Mouse (Mus musculus) brain, embryonic 14.5 days (tissue): Measurements from ENCODE around the gene Rwdd2b.

ENCODE experiments used
- CTCF ChIP-seq: fragments of 200-500 bp; IDR thresholded peaks from 2 replicates; pipeline ENCODE4 v1.5.1; 2012; ENCODE audit warnings: inconsistent platforms, mild to moderate bottlenecking, moderate library complexity, borderline replicate concordance; ENCODE audit not compliant: insufficient read depth, insufficient read length; ENCODE audit errors: extremely low read depth
- POLR2A ChIP-seq: fragments of 200-500 bp; IDR thresholded peaks from 2 replicates; pipeline ENCODE4 v1.6.1; 2012; ENCODE audit warnings: mild to moderate bottlenecking, inconsistent platforms, borderline replicate concordance; ENCODE audit not compliant: poor library complexity, insufficient read depth, insufficient read length, severe bottlenecking; ENCODE audit errors: extremely low read depth

GRCm38 (mm10) chr16:87438697-87439096, 1.7 kb downstream of the Rwdd2b start:
- TF ChIP-seq POLR2A (no peak), CTCF (no peak)
